8 mouse cellular contexts compared by ENCODE assay signal in genomic region chr17:26949051-26949577, GRCm38 (mm10). TPM values are rescaled to one million over a fixed set of nuclear protein-coding genes. Genes with fewer than 3 reads are reported as not detected.
DNase-seq lines count a peak whose midpoint lies in the region; ATAC-seq and TF ChIP-seq lines count a peak whose summit lies in the region.

No protein-coding gene starts in this region.

- TF ChIP-seq CTCF in layer of hippocampus, adult 2 months (conservative IDR thresholded peaks at IDR 0.05), result peak; percentile 59

- H3K4me2 ChIP-seq in embryonic facial prominence, embryonic 14.5 days (ENCODE audit: low read depth, low read length), result peak overlapping the region; percentile 95

- DNase-seq in layer of hippocampus, adult 2 months (ENCODE audit: low spot score in 2 of 2), result no peak
- DNase-seq in layer of hippocampus, postnatal 10 days (ENCODE audit: low spot score in 2 of 2), result no peak
- no peak for DNase-seq in ES-E14 (ENCODE audit: low read depth, low spot score)
- DNase-seq in embryonic facial prominence, embryonic 14.5 days (ENCODE audit: low spot score), result no peak
- peak; percentile 57 for DNase-seq in induced T-regulatory cell, adult 2 months (ENCODE audit: low read depth)
- DNase-seq in mesoderm, embryonic 11.5 days (ENCODE audit: low read depth, low spot score), result peak; percentile 70
- no peak for DNase-seq in urinary bladder, adult 2 months (ENCODE audit: low spot score)
- no peak for DNase-seq in frontal cortex, adult 2 months (ENCODE audit: extremely low spot score in 1 of 2, low spot score in 1 of 2)

- H3K36me3 ChIP-seq in ES-E14 (ENCODE audit: control insufficient read depth, insufficient read depth, low read length, poor library complexity, severe bottlenecking), result no peaks in the 10 kb centered on the region; the same call in 1 of the 2 replicates
- no peaks in the 10 kb centered on the region for H3K36me3 ChIP-seq in embryonic facial prominence, embryonic 14.5 days (ENCODE audit: control insufficient read depth, insufficient read depth, low read length)

- H3K4me1 ChIP-seq in ES-E14 (ENCODE audit: control insufficient read depth in 2 of 2, insufficient read depth in 2 of 2, low read length in 2 of 2, poor library complexity in 1 of 2), result peaks cover 0 to 41% of the 10 kb centered on the region in 2 experiments; a peak in 2 of 4 replicates
- peaks cover 63% of the 10 kb centered on the region for H3K4me1 ChIP-seq in embryonic facial prominence, embryonic 14.5 days (ENCODE audit: control insufficient read depth, insufficient read depth, low read length)

- H3K27me3 ChIP-seq in embryonic facial prominence, embryonic 14.5 days (replicated peaks; ENCODE audit: control insufficient read depth, insufficient read depth, low read length), result no peaks in the 10 kb centered on the region

- no peak for ATAC-seq in embryonic facial prominence, embryonic 14.5 days (ENCODE audit: low read depth)

- H3K9ac ChIP-seq in ES-E14 (ENCODE audit: insufficient read depth, low read depth, low read length, poor library complexity, severe bottlenecking), result peak overlapping the region; percentile 24; the same call in 1 of the 2 replicates
- H3K9ac ChIP-seq in embryonic facial prominence, embryonic 14.5 days (ENCODE audit: low read depth, low read length), result peak overlapping the region; percentile 78

- in situ Hi-C loops in ES-E14 (cut with MboI; ENCODE audit: low sequenced_read_pairs in 2 of 2, unreplicated experiment in 2 of 2), result no loop called here

- H3K9me3 ChIP-seq in ES-E14 (ENCODE audit: control insufficient read depth, insufficient read depth, low read depth, low read length), result no peaks in the 10 kb centered on the region
- H3K9me3 ChIP-seq in embryonic facial prominence, embryonic 14.5 days (ENCODE audit: control insufficient read depth, low read length), result no peaks in the 10 kb centered on the region

- H3K27ac ChIP-seq in layer of hippocampus, adult 2 months, result peak overlapping the region; percentile 98
- no peak overlapping the region for H3K27ac ChIP-seq in ES-E14 (ENCODE audit: insufficient read depth, low read depth, low read length, poor library complexity, severe bottlenecking)
- peak overlapping the region; percentile 77 for H3K27ac ChIP-seq in embryonic facial prominence, embryonic 14.5 days (replicated peaks; ENCODE audit: low read depth, low read length)

- 11% methylated on average over 8 of the region's 14 CpGs for WGBS in embryonic facial prominence, embryonic 14.5 days

- H3K4me3 ChIP-seq in layer of hippocampus, adult 2 months, result peak overlapping the region; percentile 73
- peak overlapping the region; percentile 41 to 77 for H3K4me3 ChIP-seq in ES-E14 (ENCODE audit: insufficient read depth in 1 of 2, low read depth in 1 of 2, low read length in 2 of 2, poor library complexity in 1 of 2, severe bottlenecking in 1 of 2)
- H3K4me3 ChIP-seq in embryonic facial prominence, embryonic 14.5 days (ENCODE audit: low read depth, low read length), result peak overlapping the region; percentile 71

TF ChIP-seq in ES-E14, 5 proteins besides CTCF, POLR2A, EP300 and RAD21:
- TF ChIP-seq CHD2 (IDR thresholded peaks at IDR 0.05; ENCODE audit: low read depth, low read length), result no peak
- no peak for TF ChIP-seq ZC3H11A (IDR thresholded peaks at IDR 0.05; ENCODE audit: borderline replicate concordance, low read depth, low read length)
- TF ChIP-seq HCFC1 (IDR thresholded peaks at IDR 0.05; ENCODE audit: borderline replicate concordance, insufficient read depth, low read length), result no peak
- no peak for TF ChIP-seq ZNF384 (IDR thresholded peaks at IDR 0.05; ENCODE audit: low read depth, low read length)
- no peak for TF ChIP-seq MAFK (IDR thresholded peaks at IDR 0.05; ENCODE audit: insufficient read depth, low read depth, low read length)

RNA-seq across cellular contexts. Expression of gene Syngap1, which starts 8.1 kb away (rescaled TPM):
- total RNA-seq in layer of hippocampus, adult 2 months (2021), result 100 to 1,000 TPM; 463 to 497 TPM
- total RNA-seq in layer of hippocampus, postnatal 10 days (2021), result 100 to 1,000 TPM; 450 to 479 TPM
- total RNA-seq in ES-E14 (2012; rRNA removed), result 6.6 and 10.3 TPM in 2 replicates
- polyA plus RNA-seq in embryonic facial prominence, embryonic 14.5 days (2014; fragmentation: Nextera tagmentation; extraction: Ambion mirVana), result 1.4 and 2.6 TPM in 2 replicates
- polyA plus RNA-seq in urinary bladder, adult 2 months (2012; rRNA removed), result 22.1 and 32.4 TPM in 2 replicates
- 212 and 226 TPM in 2 replicates for polyA plus RNA-seq in frontal cortex, adult 2 months (2012; rRNA removed)

RNA-seq across cellular contexts. Expression of gene Cuta, which starts 9.7 kb away (rescaled TPM):
- 10 to 100 TPM; 91.3 to 95.8 TPM for total RNA-seq in layer of hippocampus, adult 2 months (2021)
- 100 to 1,000 TPM; 106 to 112 TPM for total RNA-seq in layer of hippocampus, postnatal 10 days (2021)
- 43.0 and 60.0 TPM in 2 replicates for total RNA-seq in ES-E14 (2012; rRNA removed)
- polyA plus RNA-seq in embryonic facial prominence, embryonic 14.5 days (2014; fragmentation: Nextera tagmentation; extraction: Ambion mirVana), result 142 and 148 TPM in 2 replicates
- 122 and 145 TPM in 2 replicates for polyA plus RNA-seq in urinary bladder, adult 2 months (2012; rRNA removed)
- 120 and 132 TPM in 2 replicates for polyA plus RNA-seq in frontal cortex, adult 2 months (2012; rRNA removed)

RNA-seq across cellular contexts. Expression of gene Phf1, which starts 16.3 kb away (rescaled TPM):
- 10 to 100 TPM; 31.4 to 33.9 TPM for total RNA-seq in layer of hippocampus, adult 2 months (2021)
- 10 to 100 TPM; 23.0 to 23.9 TPM for total RNA-seq in layer of hippocampus, postnatal 10 days (2021)
- total RNA-seq in ES-E14 (2012; rRNA removed), result 9.4 and 13.3 TPM in 2 replicates
- 10.0 and 12.0 TPM in 2 replicates for polyA plus RNA-seq in embryonic facial prominence, embryonic 14.5 days (2014; fragmentation: Nextera tagmentation; extraction: Ambion mirVana)
- polyA plus RNA-seq in urinary bladder, adult 2 months (2012; rRNA removed), result 51.2 and 65.3 TPM in 2 replicates
- 44.1 and 44.7 TPM in 2 replicates for polyA plus RNA-seq in frontal cortex, adult 2 months (2012; rRNA removed)

RNA-seq across cellular contexts. Expression of gene Zbtb9, which starts 23.9 kb away (rescaled TPM):
- 10 to 100 TPM; 14.8 to 15.7 TPM for total RNA-seq in layer of hippocampus, adult 2 months (2021)
- total RNA-seq in layer of hippocampus, postnatal 10 days (2021), result 10 to 100 TPM; 11.8 to 14.0 TPM
- 6.7 and 8.2 TPM in 2 replicates for total RNA-seq in ES-E14 (2012; rRNA removed)
- 9.0 and 9.1 TPM in 2 replicates for polyA plus RNA-seq in embryonic facial prominence, embryonic 14.5 days (2014; fragmentation: Nextera tagmentation; extraction: Ambion mirVana)
- 8.4 and 9.4 TPM in 2 replicates for polyA plus RNA-seq in urinary bladder, adult 2 months (2012; rRNA removed)
- polyA plus RNA-seq in frontal cortex, adult 2 months (2012; rRNA removed), result 16.7 and 17.4 TPM in 2 replicates

RNA-seq across cellular contexts. Expression of gene Kifc5b, which starts 32.2 kb away (rescaled TPM):
- 1 to 10 TPM; 2.8 to 3.3 TPM for total RNA-seq in layer of hippocampus, adult 2 months (2021)
- total RNA-seq in layer of hippocampus, postnatal 10 days (2021), result 1 to 10 TPM; 4.0 to 5.8 TPM
- total RNA-seq in ES-E14 (2012; rRNA removed), result 52.5 and 83.4 TPM in 2 replicates
- polyA plus RNA-seq in embryonic facial prominence, embryonic 14.5 days (2014; fragmentation: Nextera tagmentation; extraction: Ambion mirVana), result 3.0 and 4.7 TPM in 2 replicates
- 1.7 and 1.8 TPM in 2 replicates for polyA plus RNA-seq in urinary bladder, adult 2 months (2012; rRNA removed)
- polyA plus RNA-seq in frontal cortex, adult 2 months (2012; rRNA removed), result 4.2 and 4.5 TPM in 2 replicates

Comparison
In these comparisons a context has a peak if more than half of its experiments do, and no peak if none do; other contexts are left out.
1. DNase-seq: peak in induced T-regulatory cell, adult 2 months (single experiment) and mesoderm, embryonic 11.5 days (single experiment); none in layer of hippocampus, adult 2 months (0 of 2), layer of hippocampus, postnatal 10 days (0 of 2), ES-E14 (single experiment), embryonic facial prominence, embryonic 14.5 days (single experiment), urinary bladder, adult 2 months (single experiment) and frontal cortex, adult 2 months (0 of 2).
2. RNA of gene Syngap1, which starts 8.1 kb away (total RNA-seq): 463 to 497 TPM in layer of hippocampus, adult 2 months and 450 to 479 TPM in layer of hippocampus, postnatal 10 days; 6.6 to 10.3 TPM in ES-E14; every median in the first group is over 10 times any median in the second.
3. Peak in every context shown above with its lines, with median percentiles within 50 percentile points of each other: H3K4me3 ChIP-seq.